Mouse (Mus musculus): ENCODE data around the gene Pde4b.

DNA sequence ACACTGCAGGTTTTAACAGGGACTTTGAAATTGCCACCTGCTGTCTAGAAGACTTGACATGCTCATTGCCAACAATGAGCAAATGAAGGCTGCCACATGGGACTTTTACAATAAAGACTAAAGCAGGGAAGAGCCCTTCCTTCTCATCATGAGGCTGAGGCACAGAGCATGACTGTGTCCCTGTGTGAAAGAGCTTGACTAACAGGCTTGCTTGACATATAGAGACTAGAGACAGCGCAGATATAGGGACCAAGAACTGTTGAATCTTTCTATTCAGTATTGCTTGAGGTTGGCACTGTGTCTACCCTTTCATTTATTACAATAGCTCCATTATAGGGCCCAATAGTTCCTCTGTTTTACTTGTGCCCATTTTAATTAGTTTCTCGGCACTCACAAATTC is 325.8 kb downstream of the Pde4b start:
- TF ChIP-seq CTCF (IDR thresholded peaks at IDR 0.05; ENCODE audit: low read depth, low read length) (no peak), GATA1 (IDR thresholded peaks at IDR 0.05; ENCODE audit: borderline replicate concordance, low read length) (no peak)
